Mouse (Mus musculus) forebrain, embryonic 16.5 days (tissue): ENCODE data around the gene Prg2. TPM values are rescaled to one million over a fixed set of nuclear protein-coding genes. Genes with fewer than 3 reads are reported as not detected.

Source experiments
- ATAC-seq: fragments of 200-750 bp; cut with Nextera tagmentation; 2 replicates; pipeline ENCODE4 v1.8.0; 2017; ENCODE audit warnings: mild to moderate bottlenecking, moderate library complexity
- H3K27ac ChIP-seq: fragments of 300-500 bp; sonication (generic); 2 replicates; pipeline ENCODE4 v1.5.1; 2014; ENCODE audit warnings: low read length, control low read depth
- H3K27me3 ChIP-seq: fragments of 300-500 bp; sonication (generic); replicated peaks from 2 replicates; pipeline ENCODE4 v1.6.1; 2014; ENCODE audit warnings: low read length; ENCODE audit not compliant: control insufficient read depth, insufficient read depth
- H3K36me3 ChIP-seq: fragments of 300-500 bp; sonication (generic); 2 replicates; pipeline ENCODE4 v1.6.1; 2014; ENCODE audit not compliant: control insufficient read depth, insufficient read depth
- H3K4me1 ChIP-seq: fragments of 300-500 bp; sonication (generic); replicated peaks from 2 replicates; pipeline ENCODE4 v1.6.1; 2014; ENCODE audit warnings: low read length; ENCODE audit not compliant: control insufficient read depth, insufficient read depth
- H3K4me2 ChIP-seq: fragments of 300-500 bp; sonication (generic); 2 replicates; pipeline ENCODE4 v1.6.1; 2014; ENCODE audit warnings: mild to moderate bottlenecking, low read length, control low read depth
- H3K4me3 ChIP-seq: fragments of 300-500 bp; sonication (generic); replicated peaks from 2 replicates; pipeline ENCODE4 v1.5.1; 2014; ENCODE audit warnings: mild to moderate bottlenecking, low read length, control low read depth
- H3K9ac ChIP-seq: fragments of 300-500 bp; sonication (generic); replicated peaks from 2 replicates; pipeline ENCODE4 v1.6.1; 2014; ENCODE audit warnings: low read depth, low read length, control low read depth
- H3K9me3 ChIP-seq: fragments of 300-500 bp; sonication (generic); 2 replicates; pipeline ENCODE4 v1.6.1; 2016; ENCODE audit warnings: low read length; ENCODE audit not compliant: control insufficient read depth
- WGBS: fragments of 180-500 bp; shearing (Covaris S2); extraction: QIAGEN DNeasy Blood & Tissue Kit; methylation state at CpG from one replicate; pipeline ENCODE4 v1.1.7; 2014; 5-methylcytosine and 5-hydroxymethylcytosine counted together
- polyA plus RNA-seq: library from polyadenylated mRNA; unstranded; fragments of >200 nt; fragmentation: Nextera tagmentation; extraction: Ambion mirVana; gene quantifications from 2 replicates; pipeline ENCODE4 v1.2.1, GENCODE M21; 2015

The Prg2 gene
- polyA plus RNA-seq, 1 experiment from 2014 or later = not detected

DNA sequence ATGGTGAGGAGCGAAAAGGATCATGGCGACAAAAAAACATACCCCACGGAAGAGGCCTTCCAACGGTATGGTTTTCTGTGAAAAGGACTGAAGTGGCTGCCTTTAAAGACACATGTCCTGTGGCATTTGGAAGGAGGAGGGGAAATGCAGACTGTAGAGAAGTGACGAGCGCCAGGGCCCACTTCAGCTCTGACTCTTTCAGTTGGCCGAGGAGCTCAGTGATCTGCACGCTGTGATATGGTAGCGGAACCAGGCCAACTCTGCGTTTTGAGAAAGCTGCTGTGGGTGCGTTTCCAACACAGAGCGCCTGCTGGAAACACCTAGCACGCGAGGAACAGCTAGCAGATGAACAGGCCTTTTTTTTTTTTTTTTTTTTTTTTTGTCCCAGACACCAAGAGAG lies 32.4 kb downstream of the Prg2 start:
- peaks cover 3% of the 10 kb centered on the region; the same call in 1 of the 2 replicates for H3K4me1 ChIP-seq
- H3K4me3 ChIP-seq = no peak overlapping the region
- no peak overlapping the region for H3K27ac ChIP-seq
- no peak overlapping the region for H3K9ac ChIP-seq
- no peaks in the 10 kb centered on the region for H3K36me3 ChIP-seq
- no peak overlapping the region for H3K4me2 ChIP-seq
- no peaks in the 10 kb centered on the region for H3K27me3 ChIP-seq
- peak; percentile 57 for ATAC-seq
- no peaks in the 10 kb centered on the region for H3K9me3 ChIP-seq
- 79% methylated on average over 14 of the region's 14 CpGs for WGBS

DNA sequence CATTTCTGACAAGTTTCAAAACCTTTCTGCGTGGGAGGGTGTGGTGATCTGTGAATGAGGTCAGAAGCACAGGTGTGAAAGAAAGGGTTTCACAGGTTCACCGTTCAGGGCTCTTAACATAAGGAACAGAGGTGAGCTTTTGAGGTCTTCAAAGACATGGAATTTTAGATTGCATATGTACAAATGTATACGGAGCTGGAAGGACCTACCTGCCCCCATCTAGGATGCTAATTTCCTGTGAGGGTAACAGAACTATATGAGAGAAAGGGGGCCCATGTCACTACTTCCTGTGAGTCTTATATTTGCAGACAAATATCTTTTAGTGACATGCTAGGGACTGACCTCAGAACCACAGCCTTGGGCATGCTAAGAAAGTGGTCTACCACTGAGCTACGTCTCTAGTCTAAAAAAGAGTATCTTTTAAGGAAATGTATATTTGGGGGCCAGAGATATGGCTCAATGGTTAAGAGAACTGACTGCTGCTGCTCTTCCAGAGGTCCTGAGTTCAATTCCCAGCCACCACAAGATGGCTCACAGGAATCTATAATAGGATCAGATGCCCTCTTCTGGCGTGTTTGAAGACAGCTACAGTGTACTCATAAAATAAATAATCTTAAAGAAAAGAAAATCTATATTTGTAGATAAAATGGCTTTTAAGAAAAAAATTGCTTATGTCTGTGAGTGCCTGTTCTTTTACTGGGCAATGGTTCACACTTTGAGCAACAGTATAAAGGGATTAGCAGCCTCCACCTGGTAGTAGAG lies 33.7 kb downstream of the Prg2 start:
- Histone ChIP-seq H3K4me1 (peaks cover 3% of the 10 kb centered on the region; the same call in 1 of the 2 replicates), H3K36me3 (no peaks in the 10 kb centered on the region), H3K4me3 (no peak overlapping the region), H3K27ac (no peak overlapping the region), H3K4me2 (no peak overlapping the region), H3K9ac (no peak overlapping the region), H3K9me3 (no peaks in the 10 kb centered on the region), H3K27me3 (no peaks in the 10 kb centered on the region)
- WGBS = 84% methylated on average over 5 of the region's 5 CpGs
- ATAC-seq = no peak

DNA sequence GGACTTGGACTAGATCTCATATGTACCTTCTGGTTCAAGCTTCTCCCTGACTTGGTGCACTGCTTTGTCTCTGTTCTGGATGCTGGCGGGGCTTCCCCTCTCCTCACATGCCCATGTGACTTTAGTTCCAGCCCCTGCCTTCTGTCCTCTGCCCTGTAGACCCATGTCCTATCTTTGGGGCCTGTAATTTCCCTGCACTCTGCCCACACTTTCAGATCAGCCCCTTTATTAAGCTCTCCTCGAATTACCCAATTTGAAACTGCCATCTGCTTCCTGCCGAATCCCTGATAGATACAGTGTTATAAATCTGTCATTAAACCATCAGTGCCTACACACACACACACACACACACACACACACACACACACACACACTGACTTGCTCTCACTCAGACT lies 34.3 kb downstream of the Prg2 start:
- peak; percentile 21; the same call in 1 of the 2 replicates for ATAC-seq
- Histone ChIP-seq H3K27ac (no peak overlapping the region), H3K36me3 (no peaks in the 10 kb centered on the region), H3K9me3 (no peaks in the 10 kb centered on the region), H3K4me1 (peaks cover 3% of the 10 kb centered on the region; the same call in 1 of the 2 replicates), H3K27me3 (no peaks in the 10 kb centered on the region), H3K4me2 (no peak overlapping the region), H3K9ac (no peak overlapping the region), H3K4me3 (no peak overlapping the region)
- 46% methylated on average over 3 of the region's 3 CpGs for WGBS

DNA sequence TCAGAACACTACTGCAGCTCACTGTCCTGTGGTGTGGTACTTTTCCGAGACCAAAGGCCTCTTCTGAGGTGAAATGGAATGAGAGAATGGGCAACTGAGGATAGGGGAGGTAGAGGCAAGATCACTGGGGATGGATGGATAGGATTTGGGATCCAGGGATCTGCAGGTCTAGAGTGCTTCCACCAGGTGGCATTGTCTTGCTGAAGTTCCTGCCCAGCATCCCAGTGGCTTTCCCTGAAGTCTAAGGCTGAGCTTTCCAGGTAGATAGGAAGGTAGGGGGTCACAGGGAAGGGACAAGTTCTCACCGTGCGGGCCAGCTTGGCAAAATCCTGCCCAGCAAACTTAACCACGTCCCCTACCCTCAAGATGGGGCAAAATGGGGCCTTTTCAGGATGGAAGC lies 41.8 kb downstream of the Prg2 start:
- no peaks in the 10 kb centered on the region for H3K4me1 ChIP-seq
- no peak overlapping the region for H3K4me3 ChIP-seq
- WGBS = 25% methylated on average over 4 of the region's 4 CpGs
- H3K9me3 ChIP-seq = no peaks in the 10 kb centered on the region
- ATAC-seq = no peak
- no peaks in the 10 kb centered on the region for H3K36me3 ChIP-seq
- no peaks in the 10 kb centered on the region for H3K27me3 ChIP-seq
- no peak overlapping the region for H3K9ac ChIP-seq
- H3K4me2 ChIP-seq = no peak overlapping the region
- no peak overlapping the region for H3K27ac ChIP-seq

DNA sequence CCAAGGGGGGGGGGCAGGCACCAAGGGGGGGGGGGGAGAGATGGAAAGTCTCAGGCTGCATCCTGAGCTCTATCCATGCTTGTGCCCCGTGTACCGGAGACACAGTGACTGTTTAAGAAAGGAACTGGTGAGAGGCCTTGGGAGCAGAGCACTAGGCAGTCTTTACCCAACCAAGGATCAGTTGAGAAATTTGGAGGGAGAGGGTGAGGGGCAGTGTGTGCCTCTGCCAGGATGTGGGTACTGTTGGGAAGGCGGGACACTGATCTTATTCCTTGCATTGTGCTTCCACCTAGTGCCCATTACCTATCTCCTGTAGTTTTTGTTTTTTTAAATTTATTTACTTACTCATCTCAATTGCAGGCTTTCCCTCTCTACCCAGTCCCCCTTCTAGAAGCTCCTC lies 45.9 kb downstream of the Prg2 start:
- H3K27me3 ChIP-seq = no peaks in the 10 kb centered on the region
- H3K4me1 ChIP-seq = no peaks in the 10 kb centered on the region
- no peak for ATAC-seq
- H3K27ac ChIP-seq = no peak overlapping the region
- no peaks in the 10 kb centered on the region for H3K36me3 ChIP-seq
- H3K9me3 ChIP-seq = no peaks in the 10 kb centered on the region
- no peak overlapping the region for H3K9ac ChIP-seq
- no peak overlapping the region for H3K4me2 ChIP-seq
- H3K4me3 ChIP-seq = no peak overlapping the region
- WGBS = 74% methylated on average over 3 of the region's 3 CpGs

DNA sequence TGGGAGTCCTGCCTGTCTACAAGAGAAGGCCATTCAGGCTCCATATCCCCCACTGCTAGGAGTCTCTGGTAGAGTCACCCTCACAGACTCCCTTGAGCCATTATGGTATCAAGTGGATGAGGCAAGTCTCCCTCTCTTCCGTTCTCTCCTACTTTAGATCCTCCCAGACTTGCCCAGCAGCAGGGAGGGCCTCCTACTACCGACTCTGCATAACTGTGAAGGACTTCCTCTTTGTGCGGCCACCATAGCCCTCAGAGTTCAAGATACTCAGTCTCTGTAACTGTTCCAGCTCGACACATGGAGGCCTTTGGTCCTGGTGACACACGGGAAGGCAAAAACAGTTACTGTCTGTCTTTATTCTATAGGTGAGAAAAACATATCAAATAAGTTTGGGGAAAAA lies 47.0 kb downstream of the Prg2 start:
- H3K9me3 ChIP-seq = no peaks in the 10 kb centered on the region
- no peak overlapping the region for H3K4me2 ChIP-seq
- WGBS = 78% methylated on average over 5 of the region's 5 CpGs
- H3K9ac ChIP-seq = no peak overlapping the region
- H3K4me1 ChIP-seq = no peaks in the 10 kb centered on the region
- H3K27ac ChIP-seq = no peak overlapping the region
- H3K27me3 ChIP-seq = no peaks in the 10 kb centered on the region
- no peaks in the 10 kb centered on the region for H3K36me3 ChIP-seq
- no peak for ATAC-seq
- no peak overlapping the region for H3K4me3 ChIP-seq

DNA sequence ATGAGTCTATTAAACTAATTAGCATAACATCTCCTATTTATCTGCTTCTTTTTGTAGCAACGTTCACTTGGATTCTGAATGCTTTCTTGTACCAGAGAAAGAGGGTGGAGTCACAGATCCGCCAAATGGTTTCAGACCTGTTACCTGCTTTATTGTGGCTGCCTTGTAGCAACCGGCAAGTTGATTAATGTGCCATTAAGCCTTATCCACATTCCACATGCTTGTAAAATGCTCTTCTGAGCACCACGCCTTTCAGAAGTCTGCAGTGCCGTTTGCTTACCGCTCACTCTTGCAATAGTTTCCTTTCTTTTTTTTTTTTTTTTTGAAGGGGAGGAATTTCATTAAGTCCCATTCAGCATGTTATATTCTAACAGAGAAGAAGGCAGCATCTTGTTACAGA lies 49.6 kb downstream of the Prg2 start:
- Histone ChIP-seq H3K36me3 (no peaks in the 10 kb centered on the region), H3K4me2 (no peak overlapping the region), H3K4me1 (no peaks in the 10 kb centered on the region), H3K9ac (no peak overlapping the region), H3K27me3 (no peaks in the 10 kb centered on the region), H3K27ac (no peak overlapping the region), H3K9me3 (no peaks in the 10 kb centered on the region), H3K4me3 (no peak overlapping the region)
- no peak for ATAC-seq
- 55% methylated on average over 6 of the region's 6 CpGs for WGBS

DNA sequence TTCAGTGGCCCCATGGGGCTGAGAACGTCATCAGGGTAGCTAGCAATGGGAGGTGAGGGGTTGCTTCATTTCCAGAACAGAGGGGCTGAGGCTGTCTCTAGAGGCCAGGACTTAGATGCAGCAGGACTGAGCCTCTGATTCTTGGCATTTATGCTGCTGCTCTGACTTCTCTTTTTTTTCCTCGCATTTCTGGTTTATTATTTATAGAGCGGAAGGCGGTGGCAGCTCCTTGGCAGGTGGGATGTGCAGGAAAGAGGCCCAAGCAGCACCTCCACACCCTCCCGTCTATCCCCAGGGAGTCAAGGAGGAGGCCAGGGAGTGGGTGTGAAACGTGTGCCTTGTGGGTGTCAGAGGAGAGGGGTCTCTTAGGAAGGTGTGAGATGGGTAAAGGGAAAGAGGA lies 50.7 kb downstream of the Prg2 start:
- no peaks in the 10 kb centered on the region for H3K9me3 ChIP-seq
- no peaks in the 10 kb centered on the region for H3K4me1 ChIP-seq
- 66% methylated on average over 6 of the region's 6 CpGs for WGBS
- no peak overlapping the region for H3K4me2 ChIP-seq
- H3K36me3 ChIP-seq = no peaks in the 10 kb centered on the region
- no peak for ATAC-seq
- no peak overlapping the region for H3K27ac ChIP-seq
- H3K4me3 ChIP-seq = no peak overlapping the region
- no peak overlapping the region for H3K9ac ChIP-seq
- no peaks in the 10 kb centered on the region for H3K27me3 ChIP-seq

DNA sequence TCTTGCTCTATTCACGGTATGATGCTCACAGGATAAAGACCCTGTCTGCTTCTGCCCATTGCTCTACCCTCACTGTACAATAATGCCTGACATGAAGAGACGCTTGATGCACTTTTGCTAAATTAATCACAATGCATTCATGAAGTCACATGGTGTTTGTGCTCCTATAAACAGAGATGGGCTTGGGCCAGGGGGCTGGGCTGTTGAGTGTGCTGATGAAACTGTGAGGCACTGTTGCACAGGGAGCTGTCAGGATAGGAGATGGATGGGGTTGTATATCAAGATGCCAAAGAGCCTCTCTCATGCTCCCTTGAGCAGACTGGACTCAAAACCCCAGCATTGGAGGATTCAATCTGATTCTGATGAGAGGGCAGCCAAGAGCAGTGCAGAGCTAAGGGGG lies 52.9 kb downstream of the Prg2 start:
- WGBS = 86% methylated on average over 2 of the region's 2 CpGs

More for the DNA sequence above, 52.9 kb downstream of the Prg2 start:
- no peak for ATAC-seq
- H3K9ac ChIP-seq = no peak overlapping the region
- peaks cover 11% of the 10 kb centered on the region for H3K4me1 ChIP-seq
- no peak overlapping the region for H3K4me3 ChIP-seq
- no peaks in the 10 kb centered on the region for H3K36me3 ChIP-seq
- no peak overlapping the region for H3K4me2 ChIP-seq
- H3K9me3 ChIP-seq = no peaks in the 10 kb centered on the region
- no peak overlapping the region for H3K27ac ChIP-seq
- no peaks in the 10 kb centered on the region for H3K27me3 ChIP-seq
